Mouse (Mus musculus) cerebellum, postnatal 10 days (tissue): ENCODE measurements at regions not wholly inside any gene's neighbourhood (a gene's known extent, or its start where the extent isn't known, plus 50 kb on each side); places are given as distances from the start of the nearest gene placed in this dataset.

Experiments used
- DNase-seq, 2 experiments: peaks; one replicate each; pipeline ENCODE4 v3.0.0; 2021; ENCODE audit warnings: mixed read lengths in 2 of 2

DNA sequence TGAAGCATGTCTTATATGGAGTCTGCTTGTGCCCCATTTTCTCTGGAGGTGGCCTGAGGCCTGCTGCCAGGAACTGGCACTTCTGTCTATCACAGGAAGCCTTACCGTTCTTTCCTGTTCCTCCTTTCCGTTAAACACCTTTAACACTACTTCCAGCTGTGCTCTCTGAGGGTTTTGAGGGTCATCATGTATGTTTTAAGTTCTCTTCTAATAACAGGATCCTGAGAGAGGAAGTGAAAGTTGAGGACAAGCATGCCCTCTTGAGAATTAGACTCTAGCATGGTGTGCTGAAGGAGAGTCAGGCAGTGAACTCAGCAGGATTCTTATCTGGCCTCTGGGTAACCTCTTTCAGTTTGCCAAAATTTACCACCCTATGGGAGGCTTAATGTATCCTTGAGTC is 418.0 kb upstream of the 9430069I07Rik start:
- DNase-seq: no peak

DNA sequence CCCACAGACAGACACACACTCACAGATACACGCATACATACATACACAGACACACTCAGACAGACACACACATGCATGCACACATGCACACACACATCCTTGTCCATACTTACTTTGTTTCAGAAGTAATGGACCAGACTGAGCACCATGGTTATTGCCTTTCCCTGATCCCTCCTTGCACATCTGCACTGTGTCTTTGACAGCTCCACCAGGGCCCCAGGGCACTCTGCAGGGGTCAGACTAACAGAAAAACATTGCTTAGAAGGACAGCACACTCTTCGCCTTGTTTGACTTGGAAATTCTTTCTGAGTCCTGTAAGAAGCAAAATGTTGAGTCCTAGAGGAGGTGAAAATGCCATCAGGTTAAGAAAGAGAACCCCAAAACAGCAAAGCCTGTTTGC is 394.1 kb upstream of the 9430069I07Rik start:
- no peak for DNase-seq

DNA sequence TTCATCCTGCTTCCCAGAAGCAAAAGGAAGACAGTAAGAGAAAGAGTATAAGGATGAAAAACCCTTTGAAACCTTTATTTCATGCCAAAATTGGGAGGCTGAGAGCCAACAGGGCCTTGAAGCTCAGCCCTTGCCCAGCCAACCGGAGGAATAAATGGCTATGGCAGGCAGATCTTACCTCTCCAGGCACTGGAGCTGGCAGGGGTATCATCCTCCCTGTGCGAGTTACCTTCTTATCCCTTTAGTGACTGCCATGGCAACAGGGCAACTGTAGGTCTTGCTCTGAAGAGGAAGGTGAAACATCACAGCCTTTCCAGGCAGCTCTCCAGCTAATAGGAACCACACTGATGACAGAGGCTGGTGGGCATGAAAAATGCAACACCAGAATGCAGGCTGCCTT is 393.3 kb upstream of the 9430069I07Rik start:
- peak; percentile 79 to 82 for DNase-seq

DNA sequence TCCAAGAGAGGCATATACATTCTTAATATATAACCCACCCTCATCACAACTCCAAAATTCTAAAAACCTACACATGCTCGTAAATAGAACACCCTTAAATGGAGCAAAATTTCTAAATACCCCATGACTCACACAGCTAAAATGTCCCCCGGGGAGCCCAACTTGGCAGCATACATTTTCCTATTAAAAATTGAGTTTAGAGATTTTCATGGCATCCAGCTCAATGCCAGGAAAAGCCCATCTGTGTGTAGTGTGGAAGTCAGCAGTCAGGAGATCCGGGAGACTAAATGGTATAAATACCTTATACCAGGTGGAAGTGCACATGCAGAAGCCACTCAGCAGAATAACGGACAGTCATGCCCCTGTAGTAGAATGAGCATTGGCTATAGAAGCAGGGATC is 389.4 kb upstream of the 9430069I07Rik start:
- DNase-seq: peak; percentile 47 to 58

DNA sequence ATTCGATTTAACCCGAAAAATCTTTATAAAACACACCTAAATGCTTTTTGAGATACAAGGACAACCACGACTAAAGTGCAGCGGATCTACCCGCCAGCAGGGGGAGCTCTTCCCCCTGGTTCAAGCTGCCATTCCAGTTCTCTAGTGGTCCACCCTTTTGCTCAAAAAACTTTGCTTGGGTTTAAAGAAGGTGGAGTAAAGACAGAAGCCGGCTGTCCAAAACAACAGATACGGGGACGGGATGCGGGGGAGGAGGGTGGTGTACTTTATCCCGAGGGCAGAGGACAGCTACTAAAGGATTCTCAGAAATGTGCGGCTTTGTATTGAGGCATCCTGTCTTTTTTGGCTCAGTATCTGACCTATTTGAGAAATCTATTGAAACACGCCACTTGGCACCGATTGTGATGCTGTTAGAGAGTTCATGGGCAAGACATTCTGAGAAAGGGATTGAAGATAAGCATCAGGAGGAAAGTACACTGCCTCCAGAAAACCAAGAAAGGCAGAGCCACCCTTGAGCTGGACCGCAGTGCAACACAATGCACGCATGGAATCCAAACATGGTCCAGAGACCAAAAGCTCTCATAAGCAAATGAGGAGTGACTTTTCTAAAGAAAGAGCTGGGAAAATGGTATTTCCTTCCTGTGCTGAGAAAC is 385.6 kb upstream of the 9430069I07Rik start:
- peak; percentile 79 to 81 for DNase-seq

DNA sequence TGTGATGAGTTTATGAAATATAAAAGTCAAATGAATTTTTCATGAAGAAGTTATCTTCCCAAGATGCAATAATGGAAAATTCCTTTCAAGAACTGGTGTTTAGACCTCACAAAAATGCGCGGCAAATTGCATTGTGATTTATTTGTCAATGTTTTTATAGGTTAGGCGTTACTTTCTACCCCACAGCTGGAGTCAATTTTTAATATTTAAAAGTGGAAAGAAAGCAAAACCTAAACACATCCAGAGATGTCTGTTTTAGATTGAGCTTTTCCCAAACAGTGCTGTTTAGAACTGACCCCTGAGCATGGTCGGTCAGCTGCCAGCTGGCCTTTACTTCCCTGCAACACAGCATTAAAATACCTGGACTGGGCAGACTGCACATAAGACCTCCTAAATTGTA is 383.8 kb upstream of the 9430069I07Rik start:
- no peak for DNase-seq
